Mouse (Mus musculus): ENCODE results near the gene Ube2v1. TPM values are rescaled to one million over a fixed set of nuclear protein-coding genes. Genes with fewer than 3 reads are reported as not detected.
A peak's percentile ranks its signal among the peaks of the same experiment; 100 is the strongest.

Ube2v1 gene
- polyA plus RNA-seq, 1 experiment from 2014 or later, result 273 TPM

- ATAC-seq (ENCODE audit: low FRiP score), result no peak
- H3K9ac ChIP-seq (ENCODE audit: low read length), result no peak overlapping the region
- H3K27ac ChIP-seq (ENCODE audit: low read depth, low read length), result no peak overlapping the region
- H3K36me3 ChIP-seq (ENCODE audit: control insufficient read depth, insufficient read depth, low read length), result no peaks in the 10 kb centered on the region
- WGBS, result 87% methylated on average over 4 of the region's 4 CpGs
- H3K27me3 ChIP-seq (ENCODE audit: control insufficient read depth, insufficient read depth, low read length), result no peaks in the 10 kb centered on the region; the same call in none of the 2 replicates
- H3K9me3 ChIP-seq (ENCODE audit: control insufficient read depth, low read length), result no peaks in the 10 kb centered on the region
- H3K4me1 ChIP-seq (ENCODE audit: control insufficient read depth, insufficient read depth, low read length), result peaks cover 17% of the 10 kb centered on the region
- H3K4me3 ChIP-seq (ENCODE audit: low read depth, low read length), result no peak overlapping the region
- H3K4me2 ChIP-seq, result no peak overlapping the region
- DNase-seq (ENCODE audit: low spot score, missing footprints), result no peak
These were observed 38.2 kb downstream of the Ube2v1 start for GRCm38 (mm10) chr2:167593551-167594250.

GRCm38 (mm10) chr2:167588774-167589577, 42.9 kb downstream of the Ube2v1 start:
- Histone ChIP-seq H3K4me1 (ENCODE audit: control insufficient read depth, insufficient read depth, low read length) (peaks cover 9% of the 10 kb centered on the region; the same call in 1 of the 2 replicates), H3K36me3 (ENCODE audit: control insufficient read depth, insufficient read depth, low read length) (no peaks in the 10 kb centered on the region), H3K9me3 (ENCODE audit: control insufficient read depth, low read length) (no peaks in the 10 kb centered on the region), H3K9ac (ENCODE audit: low read length) (peak overlapping the region; percentile 33), H3K4me2 (peak overlapping the region; percentile 37), H3K27ac (ENCODE audit: low read depth, low read length) (no peak overlapping the region), H3K27me3 (ENCODE audit: control insufficient read depth, insufficient read depth, low read length) (no peaks in the 10 kb centered on the region; the same call in 1 of the 2 replicates), H3K4me3 (ENCODE audit: low read depth, low read length) (no peak overlapping the region; the same call in 1 of the 2 replicates)
- 9% methylated on average over 21 of the region's 21 CpGs for WGBS
- ATAC-seq (ENCODE audit: low FRiP score) (no peak), DNase-seq (ENCODE audit: low spot score, missing footprints) (no peak)

DNA sequence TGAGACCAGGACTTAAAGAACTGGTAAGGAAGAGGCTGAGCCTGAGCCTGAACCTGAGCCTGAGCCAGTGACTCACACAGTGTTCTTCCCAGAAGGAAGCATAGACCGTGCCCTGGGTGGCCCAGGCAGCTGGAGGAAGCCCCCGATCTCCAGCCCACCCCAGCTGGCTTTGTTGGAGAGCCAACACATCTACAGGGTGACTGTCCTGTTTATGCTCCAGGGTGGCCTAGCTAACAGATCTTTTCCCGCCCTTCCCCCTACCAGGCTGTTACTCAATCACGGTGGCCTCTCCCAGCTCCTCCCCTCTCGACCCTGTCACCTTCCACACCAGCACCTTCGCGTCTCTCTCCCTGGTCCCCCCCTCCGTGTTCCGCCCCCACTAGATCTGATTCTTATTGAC, 44.9 kb downstream of the Ube2v1 start:
- no peak overlapping the region for H3K27ac ChIP-seq (ENCODE audit: low read depth, low read length)
- no peak overlapping the region for H3K4me2 ChIP-seq
- H3K9ac ChIP-seq (ENCODE audit: low read length), result no peak overlapping the region
- no peak for ATAC-seq (ENCODE audit: low FRiP score)
- no peak overlapping the region for H3K4me3 ChIP-seq (ENCODE audit: low read depth, low read length)
- peaks cover 12% of the 10 kb centered on the region; the same call in 1 of the 2 replicates for H3K4me1 ChIP-seq (ENCODE audit: control insufficient read depth, insufficient read depth, low read length)
- H3K36me3 ChIP-seq (ENCODE audit: control insufficient read depth, insufficient read depth, low read length), result no peaks in the 10 kb centered on the region
- WGBS, result 35% methylated on average over 9 of the region's 9 CpGs
- H3K27me3 ChIP-seq (ENCODE audit: control insufficient read depth, insufficient read depth, low read length), result no peaks in the 10 kb centered on the region; the same call in 1 of the 2 replicates
- no peaks in the 10 kb centered on the region for H3K9me3 ChIP-seq (ENCODE audit: control insufficient read depth, low read length)
- DNase-seq (ENCODE audit: low spot score, missing footprints), result no peak

DNA sequence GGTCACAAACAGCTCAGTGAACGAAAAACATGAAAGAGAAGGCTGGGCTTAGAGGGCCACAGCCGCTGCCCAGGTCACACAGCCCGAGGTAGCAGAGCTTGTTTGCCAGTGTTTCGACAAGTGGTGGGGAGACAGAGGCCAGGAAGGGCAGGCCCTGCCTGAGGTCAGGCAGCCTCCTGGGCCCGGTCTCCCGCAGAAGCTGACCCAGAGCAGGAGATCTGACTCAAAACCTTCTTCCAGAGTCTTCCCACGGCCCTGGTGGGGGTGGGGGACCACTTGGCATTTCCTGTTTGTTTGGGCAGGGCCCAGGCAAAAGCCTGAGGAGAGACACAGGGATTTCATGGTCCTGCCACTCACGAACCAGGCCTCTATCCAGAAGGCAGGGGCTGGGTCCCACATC, 45.9 kb downstream of the Ube2v1 start:
- Histone ChIP-seq H3K4me1 (ENCODE audit: control insufficient read depth, insufficient read depth, low read length) (peaks cover 12% of the 10 kb centered on the region; the same call in 1 of the 2 replicates), H3K9me3 (ENCODE audit: control insufficient read depth, low read length) (no peaks in the 10 kb centered on the region), H3K27ac (ENCODE audit: low read depth, low read length) (no peak overlapping the region), H3K36me3 (ENCODE audit: control insufficient read depth, insufficient read depth, low read length) (no peaks in the 10 kb centered on the region), H3K27me3 (ENCODE audit: control insufficient read depth, insufficient read depth, low read length) (no peaks in the 10 kb centered on the region; the same call in 1 of the 2 replicates), H3K4me2 (no peak overlapping the region), H3K9ac (ENCODE audit: low read length) (peak overlapping the region; percentile 20; the same call in 1 of the 2 replicates), H3K4me3 (ENCODE audit: low read depth, low read length) (no peak overlapping the region)
- WGBS, result 21% methylated on average over 8 of the region's 8 CpGs
- no peak for DNase-seq (ENCODE audit: low spot score, missing footprints)
- no peak for ATAC-seq (ENCODE audit: low FRiP score)

DNA sequence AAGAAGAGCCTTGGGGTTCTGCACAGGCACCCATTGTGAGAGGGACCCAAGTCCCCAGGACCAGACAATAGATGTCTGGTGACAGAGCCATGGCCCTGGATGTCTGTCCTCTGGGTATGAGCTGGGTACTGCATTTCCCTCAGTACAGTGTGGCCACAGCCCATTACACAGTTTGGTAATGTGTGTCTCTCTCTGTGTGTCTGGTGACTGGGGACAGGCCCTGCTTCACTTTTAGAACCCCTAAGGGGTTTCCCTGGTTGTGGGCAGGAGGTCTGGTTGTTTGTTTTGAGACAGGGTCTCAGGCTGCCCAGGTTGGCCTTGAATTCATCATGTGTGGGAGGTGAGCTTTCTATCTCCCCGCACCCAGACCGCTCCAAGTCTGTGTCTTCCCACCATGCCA, 46.6 kb downstream of the Ube2v1 start:
- H3K9me3 ChIP-seq (ENCODE audit: control insufficient read depth, low read length), result no peaks in the 10 kb centered on the region
- no peak overlapping the region for H3K9ac ChIP-seq (ENCODE audit: low read length)
- H3K4me2 ChIP-seq, result no peak overlapping the region
- ATAC-seq (ENCODE audit: low FRiP score) (no peak), DNase-seq (ENCODE audit: low spot score, missing footprints) (no peak)
- H3K4me1 ChIP-seq (ENCODE audit: control insufficient read depth, insufficient read depth, low read length), result peaks cover 12% of the 10 kb centered on the region; the same call in 1 of the 2 replicates
- 66% methylated on average over 2 of the region's 2 CpGs for WGBS
- no peaks in the 10 kb centered on the region for H3K36me3 ChIP-seq (ENCODE audit: control insufficient read depth, insufficient read depth, low read length)
- H3K27me3 ChIP-seq (ENCODE audit: control insufficient read depth, insufficient read depth, low read length), result no peaks in the 10 kb centered on the region; the same call in 1 of the 2 replicates
- H3K27ac ChIP-seq (ENCODE audit: low read depth, low read length), result no peak overlapping the region
- H3K4me3 ChIP-seq (ENCODE audit: low read depth, low read length), result no peak overlapping the region

- 57% methylated on average over 10 of the region's 10 CpGs for WGBS
These were observed 48.5 kb downstream of the Ube2v1 start for GRCm38 (mm10) chr2:167583161-167583952.

DNA sequence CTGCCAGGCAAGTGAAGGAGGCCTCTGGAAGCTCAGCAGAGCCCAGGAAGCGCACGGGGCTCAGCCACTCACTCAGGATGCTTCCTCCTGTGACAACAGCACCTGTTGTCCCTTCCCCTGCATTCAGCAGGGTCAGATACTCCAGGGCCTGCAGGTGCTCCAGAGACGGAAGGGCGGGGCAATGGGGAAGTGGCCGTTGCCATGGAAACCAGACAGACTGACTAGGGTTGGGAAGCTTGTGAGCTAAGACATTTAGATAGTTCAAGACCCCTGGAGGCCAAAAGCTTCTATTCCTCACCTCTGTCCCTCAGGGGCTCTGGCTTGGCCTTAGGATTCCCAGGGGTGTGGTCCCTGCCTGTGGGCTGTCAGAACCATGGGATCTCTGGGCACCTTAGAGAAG, 53.4 kb downstream of the Ube2v1 start:
- Histone ChIP-seq H3K27me3 (ENCODE audit: control insufficient read depth, insufficient read depth, low read length) (no peaks in the 10 kb centered on the region), H3K4me3 (ENCODE audit: low read depth, low read length) (no peak overlapping the region), H3K4me1 (ENCODE audit: control insufficient read depth, insufficient read depth, low read length) (peaks cover 3% of the 10 kb centered on the region; the same call in 1 of the 2 replicates), H3K36me3 (ENCODE audit: control insufficient read depth, insufficient read depth, low read length) (no peaks in the 10 kb centered on the region), H3K27ac (ENCODE audit: low read depth, low read length) (no peak overlapping the region), H3K4me2 (no peak overlapping the region), H3K9me3 (ENCODE audit: control insufficient read depth, low read length) (no peaks in the 10 kb centered on the region), H3K9ac (ENCODE audit: low read length) (no peak overlapping the region)
- 44% methylated on average over 5 of the region's 5 CpGs for WGBS
- DNase-seq (ENCODE audit: low spot score, missing footprints) (no peak), ATAC-seq (ENCODE audit: low FRiP score) (no peak)

More at GRCm38 (mm10) chr2:167583161-167583952, 48.5 kb downstream of the Ube2v1 start:
- DNase-seq (ENCODE audit: low spot score, missing footprints), result no peak
- ATAC-seq (ENCODE audit: low FRiP score), result no peak
- Histone ChIP-seq H3K9me3 (ENCODE audit: control insufficient read depth, low read length) (no peaks in the 10 kb centered on the region), H3K4me1 (ENCODE audit: control insufficient read depth, insufficient read depth, low read length) (peaks cover 5% of the 10 kb centered on the region; the same call in 1 of the 2 replicates), H3K4me3 (ENCODE audit: low read depth, low read length) (no peak overlapping the region), H3K27me3 (ENCODE audit: control insufficient read depth, insufficient read depth, low read length) (no peaks in the 10 kb centered on the region), H3K9ac (ENCODE audit: low read length) (peak overlapping the region; percentile 27; the same call in 1 of the 2 replicates), H3K36me3 (ENCODE audit: control insufficient read depth, insufficient read depth, low read length) (no peaks in the 10 kb centered on the region), H3K4me2 (no peak overlapping the region), H3K27ac (ENCODE audit: low read depth, low read length) (no peak overlapping the region)

- H3K27me3 ChIP-seq (ENCODE audit: control insufficient read depth, insufficient read depth, low read length), result no peaks in the 10 kb centered on the region
- no peak overlapping the region for H3K4me2 ChIP-seq
- no peak overlapping the region for H3K4me3 ChIP-seq (ENCODE audit: low read depth, low read length)
- no peak overlapping the region for H3K27ac ChIP-seq (ENCODE audit: low read depth, low read length)
- ATAC-seq (ENCODE audit: low FRiP score) (no peak), DNase-seq (ENCODE audit: low spot score, missing footprints) (no peak)
- no peak overlapping the region for H3K9ac ChIP-seq (ENCODE audit: low read length)
- H3K9me3 ChIP-seq (ENCODE audit: control insufficient read depth, low read length), result no peaks in the 10 kb centered on the region
- H3K4me1 ChIP-seq (ENCODE audit: control insufficient read depth, insufficient read depth, low read length), result no peaks in the 10 kb centered on the region; the same call in 1 of the 2 replicates
- 67% methylated on average over 9 of the region's 9 CpGs for WGBS
- H3K36me3 ChIP-seq (ENCODE audit: control insufficient read depth, insufficient read depth, low read length), result no peaks in the 10 kb centered on the region
These were observed 54.6 kb downstream of the Ube2v1 start for GRCm38 (mm10) chr2:167577186-167577785.

Data from midbrain, embryonic 11.5 days (tissue).